Mouse (Mus musculus) left cerebral cortex, postnatal 4 days (tissue): ENCODE measurements around the gene Siva1. TPM values are rescaled to one million over a fixed set of nuclear protein-coding genes. Genes with fewer than 3 reads are reported as not detected.

Source experiments
- DNase-seq: peaks from one replicate; pipeline ENCODE4 v3.0.0-alpha.2; 2022
- intact Hi-C: fragments of 180-260 bp; cut with DNase I; formaldehyde crosslinking; loops from one replicate; pipeline ENCODE4 v1.15.1; 2025
- microRNA-seq: library from miRNA; unstranded; fragments of <30 nt; microRNA quantifications from one replicate; pipeline ENCODE4 v1.2.0, GENCODE M21; 2022
- total RNA-seq, 2 experiments: library from RNA; stranded (reverse); gene quantifications; 2 replicates each; pipeline ENCODE4 v1.2.3; 2021

The Siva1 gene
- total RNA-seq, 2 experiments from 2014 or later = 25.3 to 25.9 TPM

GRCm38 (mm10) chr12:112674132-112675011, 29.9 kb downstream of the Siva1 start, which contains the start of gene Akt1:
Gene Akt1, minus strand, starts transcription at chr12:112674884.
- peak; percentile 44 for DNase-seq
- intact Hi-C loops = no loop called here

DNA sequence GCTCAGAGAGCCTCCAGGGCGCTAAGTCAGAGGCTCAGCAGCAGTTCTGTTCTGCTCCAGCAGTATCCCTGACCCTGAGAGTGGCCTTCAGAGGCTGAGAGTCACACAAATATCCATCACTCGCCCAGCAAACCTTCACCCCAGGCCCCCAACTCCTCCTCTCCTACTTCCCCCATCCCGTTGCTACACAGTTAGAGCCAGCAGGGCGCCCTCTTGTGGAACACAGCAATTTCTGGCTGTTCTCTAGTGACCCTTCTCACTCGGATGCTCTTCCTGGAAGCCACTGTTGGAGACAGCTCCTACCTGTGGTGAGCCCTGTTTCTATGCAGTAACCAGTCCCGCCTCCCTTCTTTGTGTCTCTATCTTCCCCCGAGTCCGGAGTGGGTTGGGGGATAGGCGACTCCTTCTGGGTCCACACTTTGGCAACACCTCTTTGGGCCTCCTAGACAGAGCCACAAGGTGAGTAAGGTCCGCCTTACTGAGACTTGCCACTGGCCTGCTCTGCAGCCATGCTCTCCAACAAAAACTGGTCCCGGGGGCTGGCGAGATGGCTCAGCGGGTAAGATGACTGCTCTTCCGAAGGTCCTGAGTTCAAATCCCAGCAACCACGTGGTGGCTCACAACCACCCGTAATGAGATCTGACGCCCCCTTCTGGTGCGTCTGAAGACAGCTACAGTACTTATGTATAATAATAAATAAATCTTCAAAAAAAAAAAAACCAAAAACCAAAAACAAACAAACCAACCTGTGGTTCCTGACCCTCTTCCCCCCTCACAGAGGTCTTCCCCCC, 31.0 kb downstream of the Siva1 start:
- intact Hi-C loops = no loop called here
- peak; percentile 88 for DNase-seq

GRCm38 (mm10) chr12:112677076-112677475, 32.6 kb downstream of the Siva1 start:
- intact Hi-C loops = no loop called here
- DNase-seq = no peak

- no peak for DNase-seq
- intact Hi-C loops = no loop called here
Measured at GRCm38 (mm10) chr12:112677943-112678554, 33.6 kb downstream of the Siva1 start.

DNA sequence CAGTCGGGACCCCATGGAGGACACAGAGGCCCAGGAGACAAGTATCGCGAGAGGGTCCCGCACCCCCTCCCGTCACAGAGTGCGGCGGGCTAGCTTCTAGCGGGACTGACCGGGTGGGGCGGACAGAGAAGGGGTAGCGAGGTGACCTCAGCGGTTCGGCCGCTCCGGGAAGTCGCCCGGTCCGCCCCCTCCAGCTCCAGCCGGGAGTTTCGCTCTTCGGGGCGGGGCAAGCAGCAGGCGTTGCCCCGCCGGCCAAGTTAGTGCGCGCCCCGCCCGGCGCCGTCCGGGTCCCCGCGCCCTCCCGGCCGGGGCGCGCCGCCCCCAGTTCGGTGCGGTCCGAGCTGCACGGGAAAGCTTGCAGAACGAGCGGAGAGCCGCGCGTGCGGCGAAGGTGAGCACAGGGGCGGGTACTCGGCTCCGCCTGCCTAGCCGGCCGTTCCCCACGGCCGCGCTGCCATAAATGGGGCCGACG, 34.1 kb downstream of the Siva1 start, which contains the start of gene Zbtb42:
Gene Zbtb42 (plus strand): TSS at position 274 of the 472 bp plus-strand sequence.
- peak; percentile 62 for DNase-seq
- intact Hi-C loops = no loop called here

GRCm38 (mm10) chr12:112679027-112679996, 34.8 kb downstream of the Siva1 start:
- no peak for DNase-seq
- intact Hi-C loops = no loop called here

DNA sequence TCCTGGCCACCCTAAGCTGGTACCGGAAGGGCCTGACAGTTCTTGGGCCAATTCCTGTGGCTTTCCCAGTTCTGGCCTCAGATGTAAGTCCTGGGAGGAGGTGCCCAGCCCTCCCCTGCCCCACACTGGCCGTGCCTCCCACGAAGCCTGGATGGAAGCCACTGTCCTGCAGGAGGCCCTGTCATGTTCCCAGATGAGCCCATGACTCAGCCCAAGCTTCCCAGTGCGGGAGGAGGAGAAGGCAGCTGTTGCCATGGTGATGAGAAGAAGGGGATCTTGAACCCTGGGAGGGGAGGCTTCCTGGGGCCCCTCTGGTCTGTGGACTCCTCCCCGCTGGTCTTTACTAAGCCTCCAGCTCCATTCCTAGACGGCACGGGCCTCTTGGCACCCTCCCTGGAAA, 38.9 kb downstream of the Siva1 start:
- intact Hi-C loops = no loop called here
- DNase-seq = peak; percentile 68

DNA sequence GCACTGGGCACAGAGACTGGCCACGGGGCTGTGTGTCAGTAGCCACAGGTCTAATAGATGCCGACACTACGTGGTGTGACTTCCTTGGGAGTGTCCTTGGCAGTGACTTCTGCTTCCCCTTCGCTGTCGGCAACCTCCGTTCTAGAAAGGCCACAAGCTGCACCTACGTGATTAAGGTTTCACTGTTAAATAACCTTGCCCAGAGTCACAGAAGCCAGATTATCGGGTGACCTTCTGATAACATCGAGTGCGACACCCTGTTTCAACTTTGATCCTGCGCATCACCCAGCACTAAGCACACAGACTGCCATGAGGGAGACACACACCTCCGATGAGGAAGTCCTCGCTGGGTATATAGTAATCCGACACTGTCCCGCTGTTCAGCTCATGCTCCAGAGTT, 44.0 kb downstream of the Siva1 start:
- DNase-seq = no peak
- intact Hi-C loops = no loop called here

DNA sequence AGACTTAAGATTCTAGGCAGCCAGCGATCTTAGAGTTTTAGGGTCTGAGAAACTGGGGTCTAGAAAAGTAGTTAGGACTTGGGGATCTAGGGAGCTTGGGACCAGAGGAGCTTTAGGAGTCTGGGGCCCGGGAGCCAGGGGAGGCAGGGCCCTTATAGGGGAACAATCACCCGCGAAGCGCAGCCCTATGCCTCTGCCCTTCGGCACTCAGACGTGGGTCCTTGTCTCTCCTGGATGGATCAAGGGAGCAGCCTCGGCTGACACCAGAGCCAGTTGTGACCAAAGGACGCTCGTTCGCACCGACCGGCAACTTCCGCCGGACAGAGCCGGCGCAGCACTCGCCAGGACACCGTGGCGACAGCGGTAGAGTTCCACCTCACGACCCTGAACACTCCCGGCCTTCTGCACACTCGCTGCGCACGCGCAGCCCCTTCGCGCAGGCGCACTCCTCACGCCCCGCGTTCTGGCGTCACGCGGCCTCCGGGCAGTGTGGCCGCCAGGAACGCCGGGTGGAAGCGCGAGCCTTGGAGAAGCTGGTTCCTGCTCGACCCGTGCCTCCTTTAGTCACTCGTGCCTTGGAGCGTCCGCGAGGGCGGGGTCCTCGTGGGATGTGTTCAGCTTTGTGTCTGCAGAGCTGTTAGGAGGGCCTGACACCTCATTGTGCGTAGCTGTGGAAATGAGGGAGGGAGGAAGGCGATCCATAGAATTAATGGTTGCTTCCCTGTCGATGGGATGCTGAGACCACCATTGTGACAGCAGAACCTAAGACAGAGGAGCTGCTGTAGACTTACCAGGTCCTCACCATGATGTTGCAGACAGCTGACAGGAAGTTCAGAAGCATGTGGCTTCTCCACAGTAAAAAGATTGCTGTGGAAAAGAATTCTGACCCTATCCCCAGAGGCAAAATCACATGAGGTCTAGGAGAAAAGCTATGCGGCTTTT, 49.0 kb downstream of the Siva1 start:
- intact Hi-C loops = no loop called here
- DNase-seq = peak; percentile 96

GRCm38 (mm10) chr12:112694127-112694475, 49.6 kb downstream of the Siva1 start:
- DNase-seq = no peak
- intact Hi-C loops = no loop called here

- no peak for DNase-seq
- intact Hi-C loops = no loop called here
Measured at GRCm38 (mm10) chr12:112696806-112697425, 52.4 kb downstream of the Siva1 start.

Small RNA genes lying within 50 kb of the gene (microRNA-seq; reads per million reads assigned to microRNA genes)
- 1.5 reads per million for gene Mir6939

Other genes starting within 250 kb of the Siva1 start
- under 1 TPM; 0.74 to 0.95 TPM for gene A530016L24Rik, start 155.2 kb upstream of the Siva1 start, total RNA-seq
- 10 to 100 TPM; 83.6 to 91.1 TPM for gene Tmem179, start 127.9 kb upstream of the Siva1 start, total RNA-seq
- 10 to 100 TPM; 24.7 to 26.7 TPM for gene Inf2, start 55.9 kb upstream of the Siva1 start, total RNA-seq
- gene Adssl1, start 24.6 kb upstream of the Siva1 start, total RNA-seq = 1 to 10 TPM; 1.5 to 1.7 TPM
- gene Akt1, start 30.2 kb downstream of the Siva1 start, total RNA-seq = 100 to 1,000 TPM; 279 to 286 TPM
- gene Zbtb42, start 34.1 kb downstream of the Siva1 start, total RNA-seq = 1 to 10 TPM in 1 of 2 experiments, under 1 TPM in 1; 0.62 to 1.9 TPM
- 100 to 1,000 TPM; 183 to 185 TPM for gene Cep170b, start 75.8 kb downstream of the Siva1 start, total RNA-seq
- 1 to 10 TPM; 6.2 to 6.6 TPM for gene Pld4, start 116.0 kb downstream of the Siva1 start, total RNA-seq
- 10 to 100 TPM; 28.1 to 28.2 TPM for gene Ahnak2, start 158.0 kb downstream of the Siva1 start, total RNA-seq
- gene Clba1, start 164.3 kb downstream of the Siva1 start, total RNA-seq = 10 to 100 TPM; 15.0 to 15.8 TPM
- gene Cdca4, start 184.7 kb downstream of the Siva1 start, total RNA-seq = 10 to 100 TPM; 18.5 to 19.8 TPM
- not detected for gene Gpr132, start 223.5 kb downstream of the Siva1 start, total RNA-seq